ENCODE assay signal across 18 mouse cellular contexts in genomic region chr3:85641751-85642150, GRCm38 (mm10).
"Had no signal": no experiment of that assay in that cellular context is flagged by ENCODE, and none has a peak within 500 bp of the region (broad histone marks: within the 10 kb centered on the region; RNA-seq: fewer than 3 reads in every experiment).

No protein-coding gene starts in this region.

- ATAC-seq: liver, postnatal 0 days; midbrain, embryonic 16.5 days had no signal

- H3K9ac ChIP-seq: liver, embryonic 13.5 days; liver, postnatal 0 days; lung, embryonic 15.5 days; neural tube, embryonic 13.5 days; stomach, embryonic 15.5 days had no signal

- H3K4me1 ChIP-seq: liver, embryonic 13.5 days; lung, embryonic 15.5 days; neural tube, embryonic 13.5 days; stomach, embryonic 15.5 days had no signal

- DNase-seq: kidney, adult 9 months; kidney, postnatal 4 days; liver; liver, embryonic 13.5 days; liver, postnatal 0 days; lung, postnatal 14 days; retina, postnatal 1 day; right cerebral cortex, postnatal 4 days; thymus, postnatal 4 days had no signal

- H3K36me3 ChIP-seq: liver, embryonic 13.5 days; lung, embryonic 15.5 days; neural tube, embryonic 13.5 days; stomach, embryonic 15.5 days had no signal

- H3K27me3 ChIP-seq: liver, embryonic 13.5 days; lung, embryonic 15.5 days; megakaryocyte, embryonic 14.5 days; neural tube, embryonic 13.5 days; stomach, embryonic 15.5 days had no signal

- H3K4me2 ChIP-seq: liver, embryonic 13.5 days; lung, embryonic 15.5 days; midbrain, embryonic 11.5 days; neural tube, embryonic 13.5 days; stomach, embryonic 15.5 days had no signal

- H3K27ac ChIP-seq: kidney, postnatal 0 days; liver, embryonic 13.5 days; lung, embryonic 15.5 days; macrophage; neural tube, embryonic 13.5 days; stomach, embryonic 15.5 days had no signal

- H3K4me3 ChIP-seq: layer of hippocampus, adult 2 months; liver, embryonic 13.5 days; lung, embryonic 15.5 days; megakaryocyte, embryonic 14.5 days; neural tube, embryonic 13.5 days; stomach, embryonic 15.5 days had no signal

- H3K9me3 ChIP-seq: liver, embryonic 13.5 days; lung, embryonic 15.5 days; megakaryocyte, embryonic 14.5 days; neural tube, embryonic 13.5 days; stomach, embryonic 15.5 days had no signal
